Mouse (Mus musculus) spleen, postnatal 36 days (tissue): ENCODE results near the gene Dctn3.
"Not testable (repeated sequence)": the region's sequence is repeated elsewhere in the genome, so short reads cannot be mapped to it uniquely, and the experiment has no call there.

Experiments used
- DNase-seq, 2 experiments: peaks; one replicate each; pipeline ENCODE4 v3.0.0; 2022; ENCODE audit warnings: low spot score in 2 of 2, mixed read lengths in 1 of 2

The Dctn3 gene

GRCm38 (mm10) chr4:41698421-41699016 is 24.5 kb downstream of the Dctn3 start:
- not testable (repeated sequence) for DNase-seq

- peak; percentile 44 to 53 for DNase-seq
These were observed 25.8 kb downstream of the Dctn3 start, which contains the start of gene Cntfr for GRCm38 (mm10) chr4:41696930-41697841. Gene Cntfr, minus strand, starts transcription at chr4:41697089.

- DNase-seq, result not testable (repeated sequence)
These were observed 26.5 kb downstream of the Dctn3 start for GRCm38 (mm10) chr4:41696452-41696851.

GRCm38 (mm10) chr4:41695800-41696199 is 27.2 kb downstream of the Dctn3 start:
- not testable (repeated sequence) for DNase-seq

- not testable (repeated sequence) for DNase-seq
These were observed 29.5 kb downstream of the Dctn3 start for GRCm38 (mm10) chr4:41693511-41693910.

GRCm38 (mm10) chr4:41690014-41690413 is 33.0 kb downstream of the Dctn3 start:
- DNase-seq, result not testable (repeated sequence)

GRCm38 (mm10) chr4:41688562-41688961 is 34.4 kb downstream of the Dctn3 start:
- not testable (repeated sequence) for DNase-seq

GRCm38 (mm10) chr4:41685882-41686492 is 37.0 kb downstream of the Dctn3 start:
- DNase-seq, result not testable (repeated sequence)

- not testable (repeated sequence) for DNase-seq
These were observed 38.0 kb downstream of the Dctn3 start for GRCm38 (mm10) chr4:41684931-41685453.

GRCm38 (mm10) chr4:41684131-41684930 is 38.6 kb downstream of the Dctn3 start:
- DNase-seq, result not testable (repeated sequence)

- not testable (repeated sequence) for DNase-seq
These were observed 39.7 kb downstream of the Dctn3 start for GRCm38 (mm10) chr4:41683303-41683702.

GRCm38 (mm10) chr4:41682789-41683188 is 40.2 kb downstream of the Dctn3 start:
- no peak for DNase-seq

- no peak for DNase-seq
These were observed 41.0 kb downstream of the Dctn3 start for GRCm38 (mm10) chr4:41681947-41682346.

- no peak for DNase-seq
These were observed 41.8 kb downstream of the Dctn3 start for GRCm38 (mm10) chr4:41681176-41681575.

GRCm38 (mm10) chr4:41679291-41679690 is 43.7 kb downstream of the Dctn3 start:
- no peak for DNase-seq

- DNase-seq, result no peak
These were observed 44.1 kb downstream of the Dctn3 start for GRCm38 (mm10) chr4:41678863-41679262.

GRCm38 (mm10) chr4:41677006-41677629 is 45.9 kb downstream of the Dctn3 start:
- DNase-seq, result no peak

GRCm38 (mm10) chr4:41676248-41677005 is 46.5 kb downstream of the Dctn3 start:
- DNase-seq, result no peak

- no peak for DNase-seq
These were observed 49.8 kb downstream of the Dctn3 start for GRCm38 (mm10) chr4:41673186-41673585.

- DNase-seq, result no peak
These were observed 50.4 kb downstream of the Dctn3 start for GRCm38 (mm10) chr4:41672522-41672963.
